Mouse (Mus musculus) thymus, postnatal 4 days (tissue): ENCODE results near the gene Grrp1.
"Not testable (repeated sequence)": the region's sequence is repeated elsewhere in the genome, so short reads cannot be mapped to it uniquely, and the experiment has no call there.

Experiments
- DNase-seq: peaks from one replicate; pipeline ENCODE4 v3.0.0; 2021

Grrp1 gene

DNA sequence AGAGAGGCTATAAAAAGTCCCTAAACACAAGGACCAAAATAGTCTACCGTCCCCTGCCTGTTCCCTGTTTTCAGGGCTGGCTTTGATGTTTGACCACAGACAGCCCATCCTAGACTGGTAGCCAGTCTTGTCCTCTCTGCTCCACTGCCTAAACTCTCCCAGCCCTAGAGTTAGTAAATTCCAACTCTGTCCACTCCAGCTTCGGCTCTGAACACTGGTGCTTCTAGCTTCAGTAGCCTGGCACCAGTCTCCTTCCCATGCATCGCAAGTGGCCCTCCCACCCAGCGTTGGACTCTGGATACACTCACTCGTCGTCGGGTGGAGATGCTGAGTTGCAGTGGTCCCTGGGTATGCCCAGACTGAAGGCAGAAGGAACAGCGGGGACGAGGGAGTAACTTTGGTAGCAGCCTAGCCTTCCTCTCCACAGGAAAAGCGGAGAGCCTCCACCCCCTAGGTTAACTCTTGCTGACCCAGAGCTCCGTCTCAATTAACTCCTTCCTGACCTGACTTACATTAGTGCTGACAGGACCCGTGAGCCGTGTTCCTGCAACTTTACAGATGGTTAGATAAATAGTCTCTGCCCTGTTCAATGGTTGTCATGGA lies at the start of gene Grrp1:
Grrp1 (minus strand) TSS at position 385 of the 603 bp plus-strand sequence.
- DNase-seq: no peak

DNA sequence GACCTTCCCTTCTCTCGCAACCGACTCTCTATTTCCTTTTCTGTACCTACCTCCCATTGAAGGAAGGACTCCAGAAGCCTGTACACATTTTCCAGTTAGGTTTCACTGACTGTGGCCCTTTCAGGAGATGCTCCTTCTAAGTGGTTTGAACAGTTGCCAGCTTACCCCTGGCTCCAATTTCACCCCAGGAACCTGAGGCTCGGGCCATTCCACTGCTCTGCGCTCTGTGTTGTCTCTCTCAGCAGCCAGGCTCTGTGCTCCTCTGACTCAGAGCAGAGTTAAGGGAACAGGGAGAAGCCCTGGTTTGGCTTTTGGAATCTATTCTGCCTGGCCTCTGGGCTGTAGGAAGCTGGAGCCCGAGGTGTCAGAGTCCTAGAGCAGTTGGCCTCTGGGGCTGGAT lies 48.2 kb upstream of the Grrp1 start:
- DNase-seq: no peak

DNA sequence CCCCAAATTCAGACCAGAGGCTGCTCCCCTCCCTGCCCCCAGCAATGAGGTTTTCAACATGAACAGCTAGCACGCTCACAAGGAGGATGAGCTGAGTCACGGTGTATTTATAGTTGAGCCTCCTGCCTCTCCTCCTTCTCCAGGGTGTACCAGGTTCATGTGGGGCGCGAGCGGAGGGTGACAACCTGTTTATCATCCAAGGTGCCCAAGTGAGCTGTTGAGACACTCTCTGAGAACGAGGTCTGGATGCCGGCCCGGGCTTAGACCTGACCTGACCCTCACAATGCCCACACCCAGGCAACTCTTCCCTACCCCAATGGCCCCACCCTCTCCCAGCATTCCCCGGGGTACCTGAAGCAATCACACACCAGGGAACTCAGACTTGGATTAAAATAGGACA lies 46.4 kb upstream of the Grrp1 start:
- DNase-seq: no peak

DNA sequence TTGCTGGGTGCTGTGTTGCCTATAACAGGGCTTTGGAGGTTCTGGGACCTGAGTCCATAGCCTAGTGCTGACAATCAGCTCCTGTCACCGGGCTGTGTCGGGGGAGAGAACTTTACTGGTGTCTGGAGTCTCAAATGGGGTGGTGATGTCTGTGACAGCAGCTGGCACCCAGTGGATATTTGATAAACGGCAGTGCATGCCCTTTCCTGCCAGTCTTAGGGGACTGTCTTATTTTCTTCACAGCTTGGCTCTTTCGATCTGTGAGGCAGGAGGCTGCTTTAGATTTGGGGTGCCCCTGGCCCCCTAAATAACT lies 45.5 kb upstream of the Grrp1 start:
- DNase-seq: no peak

DNA sequence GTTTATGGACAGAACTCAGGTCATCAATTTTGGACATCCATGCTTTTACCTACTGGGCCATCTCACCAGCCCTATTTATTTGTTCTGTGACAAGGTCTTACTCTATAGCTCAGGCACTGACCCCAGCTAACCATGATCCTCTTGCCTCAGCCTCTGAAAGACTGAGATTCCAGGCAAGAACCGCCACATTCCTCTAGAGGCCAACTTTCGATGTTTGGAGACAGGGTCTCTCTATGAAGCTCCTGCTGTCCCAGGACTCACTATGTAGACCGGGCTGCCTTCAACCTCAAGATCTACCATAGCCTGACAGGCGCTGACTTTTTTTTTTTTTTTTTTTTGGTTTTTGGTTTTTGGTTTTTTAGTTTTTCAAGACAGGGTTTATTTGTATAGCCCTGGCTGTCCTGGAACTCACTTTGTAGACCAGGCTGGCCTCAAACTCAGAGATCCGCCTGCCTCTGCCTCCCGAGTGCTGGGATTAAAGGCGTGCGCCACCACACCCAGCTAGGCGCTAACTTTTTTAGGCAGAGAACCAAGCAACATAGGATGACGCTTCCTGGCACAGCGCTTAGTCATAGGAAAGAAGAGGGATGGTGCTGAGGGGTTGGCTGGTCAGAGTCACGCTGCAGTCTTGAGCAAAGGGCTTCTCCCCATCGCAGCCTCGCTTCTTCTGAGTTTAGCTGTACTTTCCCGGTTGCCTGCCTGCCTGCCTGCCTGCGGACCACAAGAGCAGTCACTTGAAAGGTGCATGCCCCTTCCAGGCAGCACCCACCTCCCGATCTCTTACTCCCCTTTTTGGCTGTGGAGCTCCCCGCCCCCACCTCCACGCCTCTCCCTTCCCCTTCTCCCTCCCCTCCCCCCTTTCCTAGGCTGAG lies 45.0 kb upstream of the Grrp1 start:
- no peak for DNase-seq

DNA sequence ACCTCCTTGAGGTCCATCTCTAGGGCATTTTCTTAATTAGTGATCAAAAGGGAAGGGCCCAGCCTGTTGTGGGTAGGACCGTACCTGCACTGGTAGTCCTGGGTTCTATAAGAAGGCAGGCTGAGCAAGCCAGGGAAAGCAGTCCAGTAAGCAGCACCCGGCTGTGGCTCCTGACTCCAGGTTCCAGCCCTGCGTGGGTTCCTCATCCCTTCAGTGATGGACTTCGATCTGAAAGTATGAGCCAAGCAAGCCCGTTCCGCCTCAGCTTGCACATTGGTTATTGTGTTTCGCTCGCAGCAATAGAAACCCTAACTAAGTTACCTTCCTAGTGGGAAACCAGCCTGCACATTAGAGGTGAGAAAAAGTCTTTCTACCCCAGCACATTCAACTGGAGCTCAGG lies 43.5 kb upstream of the Grrp1 start:
- DNase-seq: no peak

DNA sequence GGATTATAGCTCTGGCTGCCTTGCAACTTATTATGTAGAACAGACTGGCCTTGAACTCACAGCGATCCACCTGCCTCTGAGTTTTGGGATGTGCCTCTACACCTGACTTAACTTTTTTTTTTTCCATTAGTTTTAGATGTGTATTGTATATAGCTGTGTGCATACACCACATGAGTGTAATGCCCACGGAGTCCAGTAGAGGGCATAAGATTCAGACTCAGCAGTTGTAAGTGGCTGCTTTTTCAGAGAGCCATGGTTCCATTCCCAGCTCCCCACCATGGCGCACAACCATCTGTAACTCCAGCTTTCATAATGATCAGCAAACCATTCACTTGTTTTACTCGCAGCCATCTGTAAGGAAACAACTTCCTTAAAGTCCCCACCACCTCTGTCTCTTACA lies 42.6 kb upstream of the Grrp1 start:
- DNase-seq: peak; percentile 35

DNA sequence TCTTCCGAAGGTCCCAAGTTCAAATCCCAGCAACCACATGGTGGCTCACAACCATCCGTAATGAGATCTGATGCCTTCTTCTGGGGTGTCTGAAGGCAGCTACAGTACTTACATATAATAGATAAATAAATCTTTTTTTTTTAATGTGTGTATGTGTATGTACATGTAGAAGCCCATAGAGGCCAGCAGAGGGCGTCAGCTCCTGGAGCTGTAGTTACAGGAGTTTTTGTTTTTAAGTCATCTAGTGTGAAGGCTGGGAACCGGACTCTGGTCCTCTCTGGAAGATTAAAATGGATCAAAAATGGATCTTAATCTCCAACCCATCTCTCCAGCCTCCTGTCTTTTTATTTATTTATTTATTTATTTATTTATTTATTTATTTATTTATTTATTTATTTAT lies 42.2 kb upstream of the Grrp1 start:
- not testable (repeated sequence) for DNase-seq

DNA sequence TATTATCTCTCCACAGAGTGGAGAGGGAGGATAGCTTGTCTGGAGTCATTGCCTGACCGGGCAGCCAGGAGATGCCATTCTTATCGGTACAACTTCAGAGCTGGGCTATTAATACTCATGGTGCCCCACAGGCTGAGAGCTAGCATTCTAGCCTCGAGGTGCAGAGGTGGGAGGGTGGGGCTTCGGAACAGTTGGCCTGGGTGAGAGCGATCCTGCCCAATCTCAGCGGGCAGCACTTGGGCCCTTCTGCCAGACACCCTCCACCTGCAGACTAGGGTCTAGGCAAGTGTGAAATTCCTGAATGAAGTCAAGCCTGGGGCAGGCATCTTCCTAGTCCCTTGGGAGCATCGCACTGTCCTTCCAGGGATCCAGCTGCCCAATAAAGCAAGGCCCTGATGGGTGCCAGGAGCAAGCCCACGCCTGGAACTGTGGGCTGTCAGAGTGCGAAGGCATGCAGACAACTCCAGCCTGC lies 39.8 kb upstream of the Grrp1 start:
- DNase-seq: no peak

DNA sequence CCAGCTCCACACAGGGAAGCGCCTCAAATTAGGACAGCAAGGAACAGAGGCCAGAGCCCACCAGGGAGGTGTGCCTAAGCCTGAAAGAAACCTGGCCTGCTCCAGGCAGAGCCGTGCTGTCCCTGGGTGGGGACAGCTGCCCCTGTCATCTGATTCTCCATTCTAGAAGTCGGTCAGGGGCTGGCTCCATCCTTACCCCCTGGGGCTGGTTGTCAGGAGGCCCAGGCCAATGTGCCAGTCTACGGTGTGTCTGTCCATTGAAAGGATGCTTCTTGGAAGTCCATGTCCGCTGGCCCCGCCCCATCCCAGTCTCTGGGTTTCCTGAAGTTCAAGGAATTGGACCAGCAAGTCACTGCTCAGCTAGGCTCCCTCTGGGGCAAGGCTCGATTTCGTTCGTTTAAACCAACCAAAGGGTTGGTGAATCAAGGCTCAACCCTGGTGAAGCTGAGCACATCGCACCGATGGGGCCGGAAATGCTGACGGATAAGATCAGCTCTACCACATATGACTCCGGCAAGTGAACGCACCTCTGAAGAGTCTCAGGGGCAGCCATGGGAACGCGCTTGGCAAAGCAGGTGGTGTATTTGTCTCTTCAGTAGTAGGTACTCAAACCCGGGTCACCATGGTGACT lies 39.3 kb upstream of the Grrp1 start:
- DNase-seq: no peak

DNA sequence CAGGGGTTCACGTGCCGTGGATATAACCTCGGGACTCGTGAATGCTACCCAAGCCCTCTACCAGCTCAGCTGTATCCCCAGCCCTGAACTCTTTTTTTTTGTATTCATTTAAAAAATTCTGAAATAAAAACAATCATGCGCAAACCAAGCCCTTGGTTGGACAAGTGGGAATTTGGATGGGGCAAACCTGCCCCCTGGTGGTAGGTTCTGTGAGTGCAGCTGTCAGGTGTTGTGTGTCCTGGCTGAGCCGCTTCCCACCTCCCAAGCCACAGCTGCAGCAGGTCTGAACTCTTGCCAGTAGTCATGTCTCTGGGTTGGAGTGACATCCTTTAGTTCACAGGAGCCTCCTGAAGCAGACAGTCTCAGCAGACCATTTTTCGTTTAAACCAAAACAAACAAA lies 38.2 kb upstream of the Grrp1 start:
- peak; percentile 89 for DNase-seq

DNA sequence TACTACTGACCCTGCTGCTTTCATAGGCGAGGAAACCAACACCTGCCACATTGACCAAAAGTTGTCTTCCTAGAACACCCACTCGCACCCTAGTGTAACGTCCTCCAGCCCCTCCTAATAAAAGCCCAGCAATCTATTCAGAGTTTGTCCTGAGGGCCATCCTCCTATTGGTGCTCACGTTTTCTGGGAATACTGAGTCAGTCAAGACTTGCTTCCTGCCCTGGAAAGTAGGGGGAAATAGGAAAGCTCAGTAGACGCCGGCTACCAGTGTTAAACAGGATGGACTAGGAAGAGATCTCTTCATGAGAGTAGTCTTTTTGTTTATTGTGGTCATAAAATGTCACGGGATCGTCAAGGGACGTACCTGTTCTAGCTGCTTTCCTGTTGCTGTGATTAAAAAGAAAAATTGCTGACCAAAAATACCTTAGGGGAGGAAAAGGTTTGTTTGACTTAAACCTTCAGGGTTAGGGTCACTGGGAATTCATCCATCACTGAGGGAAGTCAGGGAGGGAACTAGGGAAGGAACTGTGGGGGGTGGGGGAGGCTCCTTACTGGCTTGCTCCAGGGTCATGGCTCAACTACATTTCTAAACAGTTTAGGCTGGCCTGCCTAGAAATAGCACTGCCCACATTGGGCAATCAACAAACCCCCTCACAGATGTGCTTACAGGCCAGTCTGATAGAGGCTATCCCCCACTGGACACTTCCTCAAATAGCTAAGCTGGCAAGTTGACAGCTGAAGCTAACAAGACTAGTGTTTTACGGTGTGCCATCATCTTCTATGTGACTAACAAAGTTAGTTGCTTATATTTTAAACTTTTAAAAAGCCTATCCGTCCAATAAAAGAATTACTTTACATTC lies 34.7 kb upstream of the Grrp1 start:
- DNase-seq: no peak

DNA sequence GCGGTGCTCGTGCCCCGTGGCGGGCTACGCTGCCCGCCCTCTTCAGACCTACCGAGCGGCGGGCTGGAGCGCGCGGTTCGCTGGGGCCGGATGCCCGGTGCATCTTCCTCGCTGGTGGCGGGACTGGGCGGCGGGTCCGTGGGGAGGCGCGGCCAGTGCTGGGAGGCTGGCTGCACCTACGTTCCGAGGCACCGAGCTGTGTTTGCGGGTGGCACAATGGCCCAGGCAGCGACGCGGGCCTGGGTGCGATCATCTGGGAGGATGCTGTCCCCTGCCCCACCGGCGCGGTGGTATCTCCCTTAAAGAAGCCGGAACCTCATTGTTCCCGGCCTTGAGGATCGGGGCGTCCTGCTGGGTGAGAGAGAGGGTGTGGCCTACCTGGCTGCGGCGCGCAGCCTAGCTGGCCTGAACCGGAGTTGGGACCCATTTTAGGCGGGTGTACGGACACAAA lies 33.7 kb upstream of the Grrp1 start, which contains the start of gene Pdik1l:
Pdik1l (minus strand) TSS at position 321 of the 451 bp plus-strand sequence.
- DNase-seq: peak; percentile 85

DNA sequence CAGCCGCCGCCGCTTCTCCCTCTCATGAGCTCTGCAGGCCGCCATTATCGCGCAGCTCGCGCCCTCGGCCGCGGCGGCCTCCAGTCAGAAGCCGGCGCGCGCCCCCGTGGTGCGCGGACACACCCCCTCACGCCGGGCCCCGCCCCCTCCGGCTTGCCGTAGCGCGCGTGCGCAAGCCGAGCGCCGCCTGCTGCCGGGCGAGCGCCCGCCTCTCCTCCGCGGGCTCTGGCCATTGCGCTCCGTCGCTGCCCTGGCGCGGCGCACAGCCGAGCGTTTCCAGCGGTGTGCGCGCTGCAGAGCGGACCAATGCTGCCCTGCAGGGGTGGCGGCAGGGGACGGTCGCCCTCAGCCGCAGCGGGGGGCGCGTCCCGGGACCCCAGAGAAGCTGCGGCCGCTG lies 33.3 kb upstream of the Grrp1 start:
- peak; percentile 99 for DNase-seq

DNA sequence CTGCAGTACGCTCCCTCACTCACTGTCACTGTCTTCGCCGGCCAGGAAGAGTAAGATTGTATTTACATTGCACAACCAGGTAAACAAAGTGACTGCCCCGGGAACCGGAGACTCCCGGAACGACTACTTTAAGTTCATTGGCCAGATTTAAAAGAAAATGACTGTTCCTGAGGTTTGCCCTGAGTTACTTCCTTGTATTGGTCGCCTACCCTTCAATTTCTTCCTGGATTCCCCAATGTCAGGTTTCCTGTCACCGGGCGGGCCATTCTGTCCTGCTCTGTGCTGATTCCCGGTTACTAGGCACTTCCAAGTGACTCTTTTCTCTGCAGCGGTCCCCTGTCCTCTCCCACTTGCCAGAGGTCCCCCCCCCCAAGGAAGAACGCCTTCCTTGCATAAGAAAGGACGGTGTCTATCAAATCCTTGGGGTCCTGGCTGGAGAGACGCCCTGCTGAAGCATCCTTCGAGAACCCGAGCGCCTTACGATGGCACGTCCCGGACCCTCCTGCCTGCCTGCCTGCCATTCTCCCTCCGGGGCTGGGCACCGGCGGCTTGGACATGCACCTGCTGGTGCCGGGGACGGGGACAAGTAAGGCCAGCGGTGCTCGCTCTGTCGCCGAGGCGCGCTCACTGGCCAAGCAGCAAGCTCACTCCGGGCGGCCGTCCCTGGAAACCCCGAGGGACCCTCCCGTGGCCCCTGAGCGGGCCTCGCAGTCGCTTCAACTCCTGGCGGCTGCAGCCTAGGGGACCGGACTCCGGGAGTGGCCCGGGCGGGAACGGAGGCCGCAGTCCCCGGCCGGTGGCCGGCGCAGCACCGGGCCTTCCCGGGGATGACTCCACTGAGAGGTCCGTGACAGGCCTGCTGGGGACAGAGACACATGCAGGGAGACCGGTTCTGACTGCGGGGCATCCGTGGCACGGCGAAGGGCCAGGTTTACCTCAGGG lies 32.6 kb upstream of the Grrp1 start:
- peak; percentile 62 for DNase-seq

DNA sequence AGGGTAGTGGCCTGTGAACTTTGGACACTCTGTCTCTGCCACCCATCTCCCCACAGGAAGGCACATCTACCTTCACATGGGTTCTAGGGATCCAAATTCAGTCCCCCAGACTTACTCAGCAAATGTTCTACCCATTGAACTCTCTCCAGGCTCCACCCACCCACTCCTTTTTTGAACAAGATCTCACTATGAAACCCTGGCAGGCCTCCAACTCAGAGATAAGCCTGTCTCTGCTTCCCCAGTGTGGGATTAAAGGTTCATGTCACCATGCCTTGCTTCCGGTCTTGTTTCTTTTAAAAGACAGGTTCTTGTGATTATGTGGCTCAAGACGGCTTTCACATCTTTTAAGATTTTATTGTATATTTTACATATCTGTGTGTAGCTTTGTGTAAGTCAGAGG lies 31.0 kb upstream of the Grrp1 start:
- no peak for DNase-seq

DNA sequence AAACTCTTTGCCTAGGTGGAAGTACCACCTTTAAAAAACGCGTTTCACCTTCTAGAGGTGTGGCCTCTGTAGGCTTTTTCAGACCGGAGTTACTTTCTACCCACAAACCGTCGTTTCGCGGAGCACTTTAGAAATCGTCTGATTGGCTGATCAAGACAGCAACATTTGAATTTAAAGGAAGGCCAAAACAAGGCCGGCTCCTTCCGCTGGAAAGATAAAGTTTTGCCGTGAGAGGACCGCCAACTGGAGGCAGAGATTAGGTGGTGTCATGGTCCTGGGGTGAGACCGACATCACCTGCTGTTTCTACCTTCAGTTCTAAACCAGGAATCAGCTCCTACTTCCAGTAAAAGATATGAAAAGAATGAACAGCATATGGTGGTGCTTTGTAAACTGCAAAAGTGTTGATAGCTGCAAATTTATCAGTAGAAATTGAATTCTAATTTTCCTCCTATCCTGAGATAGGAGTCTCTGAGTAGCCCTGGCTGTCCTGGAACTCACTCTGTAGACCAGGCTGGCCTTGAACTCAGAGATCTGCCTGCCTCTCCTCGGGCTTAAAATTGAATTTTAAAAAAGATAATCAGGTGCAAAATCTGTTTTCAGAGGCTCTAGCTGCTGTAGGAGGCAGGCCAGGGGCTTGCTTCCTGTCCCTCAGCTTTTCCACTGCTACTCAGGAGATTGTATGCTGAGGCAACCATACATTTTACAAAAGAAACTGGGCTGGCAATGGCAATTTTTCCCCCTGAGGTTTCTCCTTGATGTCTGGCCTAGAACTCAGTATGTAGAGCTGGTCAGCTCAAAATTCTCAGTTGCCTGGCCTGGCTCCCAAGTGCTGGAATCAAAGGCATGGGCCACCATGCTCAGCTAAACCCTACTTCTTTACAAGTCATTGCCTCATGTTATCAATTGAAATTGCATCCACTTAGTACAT lies 19.8 kb upstream of the Grrp1 start:
- peak; percentile 68 for DNase-seq

DNA sequence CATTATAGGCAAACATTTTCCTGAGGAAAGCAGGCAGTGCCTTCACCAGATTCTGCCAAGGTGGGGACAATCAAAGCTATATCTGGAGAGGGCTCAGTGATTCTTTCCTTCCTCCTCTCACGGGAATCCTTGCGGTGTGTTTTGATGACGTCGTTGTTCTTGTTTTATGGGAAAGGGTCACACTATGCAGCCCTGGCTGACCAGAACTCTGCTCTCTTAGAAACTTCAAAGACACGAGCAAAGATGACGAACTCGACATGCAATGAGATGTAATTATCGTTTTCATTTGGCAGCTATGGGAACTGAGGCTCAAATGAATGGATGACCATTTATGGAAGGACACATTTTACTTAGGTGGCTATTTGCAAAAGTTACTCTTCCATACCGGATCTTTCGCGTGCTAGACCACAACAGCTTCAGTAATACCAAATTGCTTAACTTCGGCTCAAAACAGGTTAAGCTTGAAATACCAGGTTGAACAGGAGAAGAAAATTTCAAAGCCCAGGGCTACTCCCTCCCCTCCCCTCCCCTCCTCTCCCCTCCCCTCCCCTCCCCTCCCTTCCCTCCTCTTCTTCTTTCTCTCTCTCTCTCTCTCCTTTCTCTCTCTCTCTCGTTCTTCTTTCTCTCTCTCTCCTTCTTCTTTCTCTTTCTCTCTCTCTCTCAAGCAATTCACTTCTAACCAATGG lies 19.0 kb upstream of the Grrp1 start:
- DNase-seq: peak; percentile 13

DNA sequence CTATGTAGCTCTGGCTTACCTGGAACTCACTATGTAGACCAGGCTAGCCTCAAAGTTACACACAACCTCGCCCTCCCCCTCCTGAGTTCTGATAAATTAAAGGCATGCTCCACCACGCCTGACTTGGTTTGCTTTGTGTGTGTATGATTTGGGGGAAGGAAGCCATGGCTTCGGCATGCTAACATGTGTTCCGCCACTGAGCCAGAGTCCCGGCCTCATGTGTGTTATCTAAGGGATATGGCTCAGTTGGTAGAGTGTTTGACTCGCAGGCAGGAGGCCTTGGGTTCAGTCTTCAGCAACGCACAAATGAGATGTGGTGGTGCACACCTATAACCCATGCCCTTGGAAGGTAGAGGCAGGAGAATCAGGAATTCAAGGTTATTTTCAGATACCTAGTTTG lies 18.1 kb upstream of the Grrp1 start:
- DNase-seq: peak; percentile 8

DNA sequence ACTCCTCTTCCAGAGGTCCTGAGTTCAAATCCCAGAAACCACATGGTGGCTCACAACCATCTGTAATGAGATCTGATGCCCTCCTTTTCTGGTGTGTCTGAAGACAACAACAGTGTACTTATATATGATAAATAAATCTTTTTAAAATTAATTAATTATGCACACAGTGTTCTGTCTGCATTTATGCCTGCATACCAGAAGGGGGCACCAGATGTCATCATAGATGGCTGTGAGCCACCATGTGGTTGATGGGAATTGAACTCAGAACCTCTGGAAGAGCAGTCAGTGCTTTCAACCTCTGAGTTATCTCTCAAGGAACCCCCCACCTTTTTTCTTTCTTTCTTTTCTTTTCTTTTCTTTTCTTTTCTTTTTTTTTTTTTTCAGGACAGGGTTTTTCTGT lies 15.7 kb upstream of the Grrp1 start:
- peak; percentile 25 for DNase-seq
